Mouse (Mus musculus): ENCODE measurements around the gene Itih4.

The Itih4 gene

GRCm38 (mm10) chr14:30942254-30942653 is 56.0 kb downstream of the Itih4 start:
- in situ Hi-C loops (cut with MboI, MseI): no loop called here

GRCm38 (mm10) chr14:30943038-30943437 is 56.8 kb downstream of the Itih4 start, which contains the start of gene Itih1:
Gene Itih1 (minus strand): TSS chr14:30943289.
- in situ Hi-C loops (cut with MboI, MseI): no loop called here

GRCm38 (mm10) chr14:30943860-30944674 is 57.8 kb downstream of the Itih4 start:
- in situ Hi-C loops (cut with MboI, MseI): no loop called here

GRCm38 (mm10) chr14:30944745-30945144 is 58.5 kb downstream of the Itih4 start:
- in situ Hi-C loops (cut with MboI, MseI): no loop called here

GRCm38 (mm10) chr14:30949986-30950385 is 63.7 kb downstream of the Itih4 start:
- in situ Hi-C loops (cut with MboI, MseI): no loop called here

GRCm38 (mm10) chr14:30951154-30951825 is 65.0 kb downstream of the Itih4 start, which contains the start of gene Nek4:
Gene Nek4 (plus strand): TSS chr14:30951377.
- in situ Hi-C loops (cut with MboI, MseI): no loop called here

Measured in T-helper 1 cell (primary cell).